Mouse (Mus musculus): ENCODE results near the gene Ubox5. TPM values are rescaled to one million over a fixed set of nuclear protein-coding genes. Genes with fewer than 3 reads are reported as not detected.

The Ubox5 gene
- polyA plus RNA-seq, 1 experiment = 9.6 TPM

DNA sequence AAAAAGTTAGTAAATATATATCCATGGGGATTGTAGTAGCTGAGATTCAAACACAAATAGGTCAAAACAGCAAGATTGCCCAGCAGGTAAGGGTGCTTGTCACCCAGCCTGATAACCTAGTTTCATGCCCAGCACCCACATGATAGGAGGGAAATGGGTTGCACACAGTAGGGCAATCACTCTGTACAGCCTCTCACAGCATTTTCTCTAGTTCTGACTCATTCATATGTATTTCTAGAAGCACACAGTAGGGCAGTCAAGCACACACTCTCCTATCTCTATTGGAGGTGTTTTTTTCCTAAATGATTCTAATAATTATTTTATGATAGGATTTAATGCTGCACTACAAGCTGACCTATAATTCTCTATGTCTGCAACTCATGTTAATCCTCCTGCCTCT lies 59.9 kb downstream of the Ubox5 start:
- H3K27me3 ChIP-seq (ENCODE audit: control insufficient read depth, insufficient read depth, low read length) = no peaks in the 10 kb centered on the region
- H3K4me1 ChIP-seq (ENCODE audit: control insufficient read depth, insufficient read depth, low read length) = peaks cover 2% of the 10 kb centered on the region
- DNase-seq = no peak
- H3K27ac ChIP-seq (ENCODE audit: insufficient read depth, low read length) = no peak overlapping the region
- H3K4me3 ChIP-seq (replicated peaks; ENCODE audit: insufficient read depth, low read depth, low read length) = no peak overlapping the region
- no peak for TF ChIP-seq POLR2A (IDR thresholded peaks at IDR 0.05; ENCODE audit: borderline replicate concordance, insufficient read depth, low read length)
- TF ChIP-seq CTCF (IDR thresholded peaks at IDR 0.05; ENCODE audit: borderline replicate concordance, insufficient read depth, low read depth, low read length) = no peak

DNA sequence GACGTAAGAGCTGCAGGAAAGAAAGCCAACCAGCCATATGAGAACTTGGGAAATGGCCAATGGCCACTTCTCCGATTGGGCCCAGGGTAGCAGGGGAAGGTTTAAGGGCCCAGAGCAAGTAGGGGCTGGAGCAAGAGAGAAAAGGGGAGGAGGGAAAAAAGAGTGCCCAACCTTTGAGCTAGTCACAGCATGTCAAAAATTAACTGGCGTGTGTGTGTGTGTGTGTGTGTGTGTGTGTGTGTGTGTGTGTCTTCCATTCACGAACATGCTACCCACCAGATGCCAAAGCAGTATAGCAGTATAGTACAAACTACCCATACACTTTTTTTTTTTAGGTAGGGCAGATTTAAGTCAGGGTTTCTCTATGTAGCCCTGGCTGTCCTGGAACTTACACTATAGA lies 60.9 kb downstream of the Ubox5 start:
- Histone ChIP-seq H3K4me3 (replicated peaks; ENCODE audit: insufficient read depth, low read depth, low read length) (no peak overlapping the region), H3K4me1 (ENCODE audit: control insufficient read depth, insufficient read depth, low read length) (peaks cover 7% of the 10 kb centered on the region), H3K27ac (ENCODE audit: insufficient read depth, low read length) (no peak overlapping the region), H3K27me3 (ENCODE audit: control insufficient read depth, insufficient read depth, low read length) (no peaks in the 10 kb centered on the region)
- 24% methylated on average over 4 of the region's 4 CpGs for WGBS
- no peak for DNase-seq
- no peak for TF ChIP-seq CTCF (IDR thresholded peaks at IDR 0.05; ENCODE audit: borderline replicate concordance, insufficient read depth, low read depth, low read length)
- TF ChIP-seq POLR2A (IDR thresholded peaks at IDR 0.05; ENCODE audit: borderline replicate concordance, insufficient read depth, low read length) = no peak

DNA sequence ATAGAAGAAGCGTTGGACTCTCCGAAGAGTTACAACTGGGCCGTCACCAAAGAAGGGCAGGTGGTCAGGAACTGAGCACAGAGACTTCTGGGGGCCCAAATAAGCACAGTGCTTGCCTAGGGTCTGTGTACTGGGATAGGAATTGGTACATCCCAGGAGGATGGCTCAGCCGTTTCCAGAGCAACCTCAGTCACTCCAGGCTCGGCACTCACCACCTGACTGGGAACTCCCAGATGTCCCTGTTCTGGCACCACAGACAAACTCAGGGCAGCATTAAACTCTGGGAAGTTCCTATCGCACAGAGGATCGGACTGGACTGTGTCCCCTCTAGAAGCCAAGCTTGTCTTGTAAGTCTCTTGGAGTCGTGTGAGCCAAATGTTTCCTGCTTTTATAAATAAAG lies 64.9 kb downstream of the Ubox5 start:
- 50% methylated on average over 8 of the region's 8 CpGs for WGBS
- no peak overlapping the region for H3K27ac ChIP-seq (ENCODE audit: insufficient read depth, low read length)
- peak overlapping the region; percentile 79 for H3K4me3 ChIP-seq (replicated peaks; ENCODE audit: insufficient read depth, low read depth, low read length)
- H3K4me1 ChIP-seq (ENCODE audit: control insufficient read depth, insufficient read depth, low read length) = peaks cover 7% of the 10 kb centered on the region
- no peak for DNase-seq
- no peaks in the 10 kb centered on the region for H3K27me3 ChIP-seq (ENCODE audit: control insufficient read depth, insufficient read depth, low read length)
- TF ChIP-seq POLR2A (IDR thresholded peaks at IDR 0.05; ENCODE audit: borderline replicate concordance, insufficient read depth, low read length) = no peak
- TF ChIP-seq CTCF (IDR thresholded peaks at IDR 0.05; ENCODE audit: borderline replicate concordance, insufficient read depth, low read depth, low read length) = no peak

DNA sequence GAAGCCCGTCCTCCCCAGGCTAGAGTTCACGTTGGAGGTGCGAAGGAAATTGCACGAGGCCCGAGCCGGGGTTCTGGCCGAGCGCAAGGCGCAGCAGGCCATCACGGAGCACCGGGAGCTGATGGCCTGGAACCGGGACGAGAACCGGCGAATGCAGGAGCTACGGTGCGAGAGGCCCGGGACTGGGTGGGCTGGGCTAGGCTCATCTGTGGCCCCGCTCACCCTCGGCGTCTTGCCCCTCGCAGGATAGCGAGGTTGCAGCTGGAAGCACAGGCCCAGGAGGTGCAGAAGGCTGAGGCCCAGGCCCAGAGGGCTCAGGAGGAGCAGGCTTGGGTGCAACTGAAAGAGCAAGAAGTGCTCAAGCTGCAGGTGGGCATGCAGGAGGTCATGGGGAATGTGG lies 65.8 kb downstream of the Ubox5 start:
- H3K4me1 ChIP-seq (ENCODE audit: control insufficient read depth, insufficient read depth, low read length) = peaks cover 7% of the 10 kb centered on the region
- peak overlapping the region; percentile 49 for H3K27ac ChIP-seq (ENCODE audit: insufficient read depth, low read length)
- no peaks in the 10 kb centered on the region for H3K27me3 ChIP-seq (ENCODE audit: control insufficient read depth, insufficient read depth, low read length)
- WGBS = under 1% methylated on average over 23 of the region's 23 CpGs
- peak overlapping the region; percentile 79 for H3K4me3 ChIP-seq (replicated peaks; ENCODE audit: insufficient read depth, low read depth, low read length)
- TF ChIP-seq POLR2A (IDR thresholded peaks at IDR 0.05; ENCODE audit: borderline replicate concordance, insufficient read depth, low read length) (no peak), CTCF (IDR thresholded peaks at IDR 0.05; ENCODE audit: borderline replicate concordance, insufficient read depth, low read depth, low read length) (no peak)
- no peak for DNase-seq

DNA sequence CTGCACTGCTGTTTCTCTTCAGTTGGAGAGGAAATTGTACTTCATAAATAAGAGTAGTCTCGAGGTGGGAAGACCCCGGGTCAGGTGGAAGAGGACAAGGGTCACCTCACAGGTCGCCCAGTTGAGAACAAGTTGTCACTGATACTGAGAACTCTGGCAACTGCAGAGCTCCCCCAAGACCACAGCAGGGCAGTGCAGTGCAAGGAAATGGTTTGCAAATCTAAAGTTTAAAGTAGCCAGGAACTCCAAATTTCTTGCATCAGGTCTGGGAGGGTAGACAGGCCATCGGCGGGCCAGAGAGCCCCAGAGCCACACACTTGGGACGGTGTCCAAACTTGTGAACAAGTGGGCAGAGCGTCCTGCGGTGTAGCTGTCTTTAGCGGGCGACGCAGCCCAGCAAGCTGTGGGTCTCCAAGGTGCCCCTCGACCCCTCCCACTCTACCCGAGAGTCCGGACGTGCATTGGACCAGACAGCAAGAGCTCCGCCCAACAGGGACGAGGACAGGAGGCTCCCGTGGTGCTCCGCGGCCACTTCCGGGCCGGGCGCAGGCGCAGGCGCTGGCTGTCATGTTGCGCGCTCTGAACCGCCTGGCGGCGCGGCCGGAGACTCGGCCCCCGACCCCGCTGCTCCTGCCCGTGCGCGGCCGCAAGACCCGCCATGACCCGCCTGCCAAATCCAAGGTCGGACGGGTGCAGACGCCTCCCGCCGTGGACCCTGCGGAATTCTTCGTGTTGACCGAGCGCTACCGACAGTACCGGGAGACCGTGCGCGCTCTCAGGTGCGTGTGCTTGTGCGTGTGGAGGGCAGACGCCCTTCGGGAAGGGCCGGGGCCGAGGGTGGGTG lies 66.4 kb downstream of the Ubox5 start, which contains the start of gene Mrps26:
TSS of gene Mrps26 (plus strand) at position 531 of the 844 bp plus-strand sequence.
- peak; percentile 92 to 95 for DNase-seq
- Histone ChIP-seq H3K4me1 (ENCODE audit: control insufficient read depth, insufficient read depth, low read length) (peaks cover 7% of the 10 kb centered on the region), H3K27me3 (ENCODE audit: control insufficient read depth, insufficient read depth, low read length) (no peaks in the 10 kb centered on the region), H3K27ac (ENCODE audit: insufficient read depth, low read length) (peak within 1 kb of the TSS; percentile 49), H3K4me3 (replicated peaks; ENCODE audit: insufficient read depth, low read depth, low read length) (peak within 1 kb of the TSS; percentile 79)
- under 1% methylated on average over 61 of the region's 61 CpGs for WGBS
- TF ChIP-seq CTCF (IDR thresholded peaks at IDR 0.05; ENCODE audit: borderline replicate concordance, insufficient read depth, low read depth, low read length) (peak; percentile 31; the same call in 1 of the 2 replicates), POLR2A (IDR thresholded peaks at IDR 0.05; ENCODE audit: borderline replicate concordance, insufficient read depth, low read length) (peak; percentile 69)

DNA sequence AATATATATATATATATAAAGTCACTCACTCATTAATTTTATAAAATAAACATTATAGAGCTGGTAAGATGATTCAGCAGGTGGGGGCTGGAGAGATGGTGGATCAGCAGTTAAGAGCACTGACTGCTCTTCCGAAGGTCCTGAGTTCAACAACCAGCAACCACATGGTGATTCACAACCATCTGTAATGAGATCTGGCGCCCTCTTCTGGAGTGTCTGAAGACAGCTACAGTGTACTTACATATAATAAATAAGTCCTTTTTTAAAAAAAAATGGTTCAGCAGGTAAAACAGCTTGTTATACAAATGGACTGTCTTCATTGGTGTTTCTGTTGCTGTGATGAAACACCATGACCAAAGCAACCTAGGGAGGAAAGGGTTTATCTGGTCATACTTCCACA lies 71.8 kb downstream of the Ubox5 start:
- H3K4me1 ChIP-seq (ENCODE audit: control insufficient read depth, insufficient read depth, low read length) = no peaks in the 10 kb centered on the region
- no peak for DNase-seq
- no peak overlapping the region for H3K4me3 ChIP-seq (replicated peaks; ENCODE audit: insufficient read depth, low read depth, low read length)
- 65% methylated on average over 2 of the region's 2 CpGs for WGBS
- no peaks in the 10 kb centered on the region for H3K27me3 ChIP-seq (ENCODE audit: control insufficient read depth, insufficient read depth, low read length)
- H3K27ac ChIP-seq (ENCODE audit: insufficient read depth, low read length) = no peak overlapping the region
- TF ChIP-seq POLR2A (IDR thresholded peaks at IDR 0.05; ENCODE audit: borderline replicate concordance, insufficient read depth, low read length) (no peak), CTCF (IDR thresholded peaks at IDR 0.05; ENCODE audit: borderline replicate concordance, insufficient read depth, low read depth, low read length) (no peak)

DNA sequence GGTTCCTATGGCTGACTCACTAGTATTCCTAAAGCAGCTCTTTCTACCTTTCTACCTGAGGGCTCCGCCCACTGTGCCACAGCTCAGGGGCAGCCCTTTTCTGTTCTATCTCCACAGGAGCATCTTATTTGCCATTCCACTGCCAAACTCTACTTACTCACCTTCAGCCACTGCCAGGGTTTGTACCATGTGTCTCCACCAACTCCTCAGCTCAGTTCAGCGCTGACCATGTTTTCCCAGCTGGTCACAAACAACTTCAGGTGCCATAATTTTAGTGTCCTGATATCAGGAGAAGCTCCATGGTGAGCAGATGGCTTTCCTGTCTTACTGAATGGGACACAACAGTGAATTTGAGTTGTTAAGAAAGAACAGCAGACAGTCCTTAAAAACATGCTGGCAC lies 72.4 kb downstream of the Ubox5 start:
- peak; percentile 22 to 72 for DNase-seq
- TF ChIP-seq POLR2A (IDR thresholded peaks at IDR 0.05; ENCODE audit: borderline replicate concordance, insufficient read depth, low read length) (no peak), CTCF (IDR thresholded peaks at IDR 0.05; ENCODE audit: borderline replicate concordance, insufficient read depth, low read depth, low read length) (no peak)
- WGBS = 92% methylated on average over 2 of the region's 2 CpGs

DNA sequence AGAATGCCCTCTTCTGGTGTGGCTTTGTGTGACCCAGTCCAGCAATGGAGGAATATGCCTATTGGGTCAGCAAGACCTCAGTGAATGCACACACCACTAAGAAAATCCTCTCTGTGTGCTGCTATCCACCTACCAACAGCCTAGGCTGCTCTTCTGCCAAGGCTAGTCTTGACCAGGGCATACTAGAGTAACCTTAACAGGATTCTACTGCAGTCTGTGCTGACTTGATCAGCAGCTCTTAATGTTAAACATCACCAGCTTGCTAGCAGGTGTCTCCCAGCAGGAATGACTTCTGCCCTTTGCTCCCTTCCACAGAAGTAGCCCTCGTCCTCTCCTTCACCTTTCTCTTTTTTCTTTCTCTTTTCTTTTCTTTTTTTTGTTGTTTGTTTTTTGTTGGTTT lies 73.5 kb downstream of the Ubox5 start:
- TF ChIP-seq POLR2A (IDR thresholded peaks at IDR 0.05; ENCODE audit: borderline replicate concordance, insufficient read depth, low read length) = no peak
- H3K27me3 ChIP-seq (ENCODE audit: control insufficient read depth, insufficient read depth, low read length) = no peaks in the 10 kb centered on the region
- 74% methylated on average over 1 of the region's 1 CpGs for WGBS
- DNase-seq = no peak
- no peak overlapping the region for H3K27ac ChIP-seq (ENCODE audit: insufficient read depth, low read length)
- no peak overlapping the region for H3K4me3 ChIP-seq (replicated peaks; ENCODE audit: insufficient read depth, low read depth, low read length)
- H3K4me1 ChIP-seq (ENCODE audit: control insufficient read depth, insufficient read depth, low read length) = no peaks in the 10 kb centered on the region

More for the DNA sequence above, 72.4 kb downstream of the Ubox5 start:
- Histone ChIP-seq H3K4me1 (ENCODE audit: control insufficient read depth, insufficient read depth, low read length) (no peaks in the 10 kb centered on the region), H3K27ac (ENCODE audit: insufficient read depth, low read length) (no peak overlapping the region), H3K4me3 (replicated peaks; ENCODE audit: insufficient read depth, low read depth, low read length) (no peak overlapping the region), H3K27me3 (ENCODE audit: control insufficient read depth, insufficient read depth, low read length) (no peaks in the 10 kb centered on the region)
